Mouse (Mus musculus) hindbrain, postnatal 0 days (tissue): ENCODE measurements around the gene Igfbp7. TPM values are rescaled to one million over a fixed set of nuclear protein-coding genes. Genes with fewer than 3 reads are reported as not detected.

Experiments used
- ATAC-seq: fragments of 200-750 bp; cut with Nextera tagmentation; 2 replicates; pipeline ENCODE4 v1.8.0; 2017; ENCODE audit warnings: mild to moderate bottlenecking, moderate TSS enrichment, moderate library complexity
- DNase-seq: peaks from one replicate; pipeline ENCODE4 v3.0.0-alpha.2; 2015; ENCODE audit warnings: low spot score
- H3K27ac ChIP-seq: fragments of 300-500 bp; sonication (generic); 2 replicates; pipeline ENCODE4 v1.5.1; 2014; ENCODE audit warnings: mild to moderate bottlenecking
- H3K27me3 ChIP-seq: fragments of 300-500 bp; sonication (generic); 2 replicates; pipeline ENCODE4 v1.6.1; 2014; ENCODE audit warnings: low read length, mixed read lengths; ENCODE audit not compliant: insufficient read depth
- H3K36me3 ChIP-seq: fragments of 300-500 bp; sonication (generic); 2 replicates; pipeline ENCODE4 v1.6.1; 2014; ENCODE audit warnings: low read length, mixed read lengths; ENCODE audit not compliant: insufficient read depth
- H3K4me1 ChIP-seq: fragments of 300-500 bp; sonication (generic); 2 replicates; pipeline ENCODE4 v1.6.1; 2014; ENCODE audit warnings: antibody characterized with exemption, low read length, mixed read lengths; ENCODE audit not compliant: insufficient read depth
- H3K4me2 ChIP-seq: fragments of 300-500 bp; sonication (generic); 2 replicates; pipeline ENCODE4 v1.6.1; 2014; ENCODE audit warnings: low read depth, mild to moderate bottlenecking, low read length, moderate library complexity, mixed read lengths
- H3K4me3 ChIP-seq: fragments of 300-500 bp; sonication (generic); 2 replicates; pipeline ENCODE4 v1.5.1; 2014; ENCODE audit warnings: low read length
- H3K9ac ChIP-seq: fragments of 300-500 bp; sonication (generic); replicated peaks from 2 replicates; pipeline ENCODE4 v1.6.1; 2014; ENCODE audit warnings: mild to moderate bottlenecking, low read length, moderate library complexity, mixed read lengths
- H3K9me3 ChIP-seq: fragments of 300-500 bp; sonication (generic); 2 replicates; pipeline ENCODE4 v1.6.1; 2016; ENCODE audit warnings: low read length, mixed read lengths
- CTCF ChIP-seq: IDR thresholded peaks from 2 replicates; pipeline ENCODE4 v1.5.1; 2016; ENCODE audit warnings: antibody characterized with exemption, control low read depth, low read depth
- WGBS: fragments of 180-500 bp; shearing (Covaris S2); extraction: QIAGEN DNeasy Blood & Tissue Kit; methylation state at CpG from one replicate; pipeline ENCODE4 v1.1.7; 2014; 5-methylcytosine and 5-hydroxymethylcytosine counted together
- polyA plus RNA-seq: library from polyadenylated mRNA; unstranded; fragments of >200 nt; fragmentation: Nextera tagmentation; extraction: Ambion mirVana; gene quantifications from 2 replicates; pipeline ENCODE4 v1.2.1, GENCODE M21; 2015
- total RNA-seq: library from RNA; depleted of rRNA; stranded (reverse); fragments of >200 nt; gene quantifications from 2 replicates; pipeline ENCODE4 v1.2.3, GENCODE M21; 2014

The Igfbp7 gene
- total and polyA plus RNA-seq, 2 experiments from 2014 or later: 45.7 to 99.3 TPM

- H3K9me3 ChIP-seq: no peaks in the 10 kb centered on the region
- TF ChIP-seq CTCF: no peak
- ATAC-seq (no peak), DNase-seq (no peak)
- no peaks in the 10 kb centered on the region for H3K4me1 ChIP-seq
- H3K27ac ChIP-seq: peak overlapping the region; percentile 11; the same call in 1 of the 2 replicates
- peak overlapping the region; percentile 52; the same call in 1 of the 2 replicates for H3K4me3 ChIP-seq
- peak overlapping the region; percentile 75; the same call in 1 of the 2 replicates for H3K4me2 ChIP-seq
- no peaks in the 10 kb centered on the region for H3K27me3 ChIP-seq
- no peak overlapping the region for H3K9ac ChIP-seq
- WGBS: 45% methylated on average over 5 of the region's 5 CpGs
- no peaks in the 10 kb centered on the region for H3K36me3 ChIP-seq
Observed at GRCm38 (mm10) chr5:77406371-77406871, 1.4 kb downstream of the Igfbp7 start.

- no peak for ATAC-seq
- H3K27me3 ChIP-seq: no peaks in the 10 kb centered on the region
- H3K4me1 ChIP-seq: no peaks in the 10 kb centered on the region; the same call in 1 of the 2 replicates
- H3K9ac ChIP-seq: no peak overlapping the region
- WGBS: 65% methylated on average over 5 of the region's 5 CpGs
- H3K27ac ChIP-seq: no peak overlapping the region
- H3K4me3 ChIP-seq: no peak overlapping the region
- no peak overlapping the region for H3K4me2 ChIP-seq
- no peaks in the 10 kb centered on the region for H3K36me3 ChIP-seq
- TF ChIP-seq CTCF: no peak
- H3K9me3 ChIP-seq: no peaks in the 10 kb centered on the region
- no peak for DNase-seq
Observed at GRCm38 (mm10) chr5:77405455-77406057, 2.3 kb downstream of the Igfbp7 start.

GRCm38 (mm10) chr5:77404941-77405340 is 2.9 kb downstream of the Igfbp7 start:
- 64% methylated on average over 10 of the region's 10 CpGs for WGBS
- H3K4me2 ChIP-seq: no peak overlapping the region
- TF ChIP-seq CTCF: no peak
- H3K4me3 ChIP-seq: no peak overlapping the region
- H3K9ac ChIP-seq: no peak overlapping the region
- H3K4me1 ChIP-seq: no peaks in the 10 kb centered on the region; the same call in 1 of the 2 replicates
- H3K36me3 ChIP-seq: no peaks in the 10 kb centered on the region
- H3K9me3 ChIP-seq: no peaks in the 10 kb centered on the region
- ATAC-seq (no peak), DNase-seq (no peak)
- no peaks in the 10 kb centered on the region for H3K27me3 ChIP-seq
- H3K27ac ChIP-seq: no peak overlapping the region

DNA sequence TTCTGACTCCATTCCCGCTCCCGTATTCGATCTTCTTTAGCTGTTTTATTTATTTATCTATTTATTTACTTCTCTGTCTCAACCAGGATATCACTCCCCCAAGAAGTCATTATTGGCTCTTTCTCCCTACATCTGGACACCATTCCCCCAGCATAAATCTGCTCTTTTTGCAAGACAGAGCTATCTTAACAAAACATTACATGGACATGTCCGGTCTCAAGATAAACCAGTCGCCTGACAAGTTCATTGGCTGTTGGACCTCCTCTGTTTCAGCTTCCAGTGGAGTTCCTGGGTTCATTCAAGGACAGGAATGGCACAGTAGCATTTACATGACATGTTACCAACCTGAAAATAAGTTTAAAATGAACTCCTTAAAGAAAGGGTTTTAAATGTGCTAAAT is 4.9 kb downstream of the Igfbp7 start:
- Histone ChIP-seq H3K4me2 (no peak overlapping the region), H3K4me1 (no peaks in the 10 kb centered on the region; the same call in 1 of the 2 replicates), H3K27me3 (no peaks in the 10 kb centered on the region), H3K9me3 (no peaks in the 10 kb centered on the region), H3K36me3 (no peaks in the 10 kb centered on the region), H3K27ac (no peak overlapping the region), H3K9ac (no peak overlapping the region), H3K4me3 (no peak overlapping the region)
- no peak for TF ChIP-seq CTCF
- DNase-seq: no peak
- ATAC-seq: no peak
- WGBS: 91% methylated on average over 5 of the region's 5 CpGs

- Histone ChIP-seq H3K4me3 (no peak overlapping the region), H3K4me1 (no peaks in the 10 kb centered on the region; the same call in 1 of the 2 replicates), H3K9ac (no peak overlapping the region), H3K9me3 (no peaks in the 10 kb centered on the region), H3K27ac (no peak overlapping the region), H3K36me3 (no peaks in the 10 kb centered on the region), H3K4me2 (no peak overlapping the region), H3K27me3 (no peaks in the 10 kb centered on the region)
- 51% methylated on average over 5 of the region's 5 CpGs for WGBS
- no peak for DNase-seq
- no peak for TF ChIP-seq CTCF
- ATAC-seq: no peak
Observed at GRCm38 (mm10) chr5:77402137-77402536, 5.7 kb downstream of the Igfbp7 start.

- Histone ChIP-seq H3K27me3 (no peaks in the 10 kb centered on the region), H3K9ac (no peak overlapping the region), H3K27ac (no peak overlapping the region), H3K4me1 (no peaks in the 10 kb centered on the region; the same call in 1 of the 2 replicates), H3K4me2 (no peak overlapping the region), H3K36me3 (no peaks in the 10 kb centered on the region), H3K4me3 (no peak overlapping the region), H3K9me3 (no peaks in the 10 kb centered on the region)
- peak; percentile 56 for DNase-seq
- WGBS: 49% methylated on average over 6 of the region's 6 CpGs
- 0 out of 2 replicates have a peak, but pooled peaks have one; percentile 34 for ATAC-seq
- no peak for TF ChIP-seq CTCF
Observed at GRCm38 (mm10) chr5:77400823-77401222, 7.0 kb downstream of the Igfbp7 start.

GRCm38 (mm10) chr5:77400151-77400550 is 7.7 kb downstream of the Igfbp7 start:
- no peak for DNase-seq
- WGBS: 81% methylated on average over 7 of the region's 7 CpGs

More at GRCm38 (mm10) chr5:77400151-77400550, 7.7 kb downstream of the Igfbp7 start:
- H3K9ac ChIP-seq: no peak overlapping the region
- no peaks in the 10 kb centered on the region for H3K9me3 ChIP-seq
- no peak for TF ChIP-seq CTCF
- no peak overlapping the region for H3K27ac ChIP-seq
- no peaks in the 10 kb centered on the region; the same call in 1 of the 2 replicates for H3K4me1 ChIP-seq
- H3K4me3 ChIP-seq: no peak overlapping the region
- ATAC-seq: no peak
- H3K36me3 ChIP-seq: no peaks in the 10 kb centered on the region
- no peak overlapping the region for H3K4me2 ChIP-seq
- no peaks in the 10 kb centered on the region for H3K27me3 ChIP-seq
